Mouse (Mus musculus) adrenal gland (tissue): ENCODE results near the gene Tmem243.

Experiments
- intact Hi-C: fragments of 180-260 bp; cut with DNase I; formaldehyde crosslinking; loops from one replicate; pipeline ENCODE4 v1.15.1; 2025

Gene Tmem243

DNA sequence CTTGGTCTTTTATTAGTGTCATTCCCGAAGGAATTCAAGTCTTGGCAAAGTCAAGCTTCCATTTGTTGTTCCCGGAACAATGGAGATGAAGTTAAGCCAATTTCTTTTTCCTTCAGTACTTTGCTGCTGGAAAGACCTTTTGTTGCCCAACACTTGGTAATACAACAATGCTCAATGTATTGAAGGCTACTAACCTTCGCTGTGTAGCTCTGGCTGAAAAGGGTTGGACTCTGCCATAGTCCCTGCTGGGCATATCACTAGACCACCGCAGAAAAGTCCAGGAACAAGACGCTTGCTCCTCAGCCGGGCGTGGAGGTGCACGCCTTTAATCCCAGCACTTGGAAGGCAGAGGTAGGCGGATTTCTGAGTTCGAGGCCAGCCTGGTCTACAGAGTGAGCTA lies 64.7 kb downstream of the Tmem243 start:
- intact Hi-C loops: loop anchor here (10.0 kb wide), 1 partner anchor 100 kb away; the partner anchor contains the start of gene 9330182L06Rik

DNA sequence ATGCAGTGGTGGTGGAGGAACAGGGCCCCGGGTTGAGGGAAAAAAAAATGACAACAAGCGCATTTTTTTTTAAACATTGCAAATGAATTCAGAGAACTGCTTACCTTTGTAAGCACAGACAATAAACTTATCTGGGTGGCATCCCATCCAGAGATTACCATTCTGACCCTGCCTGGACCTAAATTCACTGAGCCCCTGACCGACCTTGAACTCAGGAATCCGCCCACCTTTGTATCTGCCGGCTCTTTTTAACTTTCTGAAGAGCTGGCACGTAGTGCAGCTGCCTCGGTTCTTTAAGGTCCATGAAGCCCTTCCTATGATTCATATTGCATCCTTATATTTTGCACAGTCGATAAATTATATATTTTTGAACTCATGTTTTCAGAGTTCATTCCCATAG lies 65.9 kb downstream of the Tmem243 start:
- intact Hi-C loops: loop anchor here (10.0 kb wide), 1 partner anchor 98 kb away; the partner anchor contains the start of gene 9330182L06Rik

DNA sequence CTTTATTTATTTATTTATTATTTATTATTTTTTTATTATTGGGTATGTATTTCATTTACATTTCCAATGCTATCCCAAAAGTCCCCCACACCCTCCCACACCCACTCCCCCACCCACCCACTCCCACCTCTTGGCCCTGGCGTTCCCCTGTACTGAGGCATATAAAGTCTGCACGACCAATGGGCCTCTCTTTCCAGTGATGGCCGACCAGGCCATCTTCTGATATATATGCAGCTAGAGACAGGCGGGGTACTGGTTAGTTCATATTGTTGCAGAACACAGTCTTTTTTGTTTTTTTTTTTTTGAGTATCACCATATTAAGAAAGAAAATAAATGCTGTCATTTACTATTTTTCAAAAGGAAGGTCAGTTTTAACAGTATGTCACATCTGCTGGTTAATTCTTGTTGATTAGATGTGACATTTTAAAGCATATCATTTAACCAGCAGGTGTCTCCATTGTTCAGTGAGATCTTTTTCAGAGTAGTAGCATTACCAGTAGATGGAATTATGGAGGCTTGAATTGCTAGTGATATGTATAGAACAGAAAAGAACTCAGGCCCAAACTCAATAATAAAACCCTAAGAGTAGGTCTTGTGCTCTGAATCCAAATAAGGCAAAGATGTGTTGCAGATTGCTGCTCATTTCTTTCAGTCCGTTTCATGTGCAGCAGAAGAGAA lies 69.0 kb downstream of the Tmem243 start:
- intact Hi-C loops: loop anchor here (1.0 to 10.0 kb wide), 2 partner anchors 95 to 258 kb away; partner anchors contain the start of gene 9330182L06Rik

DNA sequence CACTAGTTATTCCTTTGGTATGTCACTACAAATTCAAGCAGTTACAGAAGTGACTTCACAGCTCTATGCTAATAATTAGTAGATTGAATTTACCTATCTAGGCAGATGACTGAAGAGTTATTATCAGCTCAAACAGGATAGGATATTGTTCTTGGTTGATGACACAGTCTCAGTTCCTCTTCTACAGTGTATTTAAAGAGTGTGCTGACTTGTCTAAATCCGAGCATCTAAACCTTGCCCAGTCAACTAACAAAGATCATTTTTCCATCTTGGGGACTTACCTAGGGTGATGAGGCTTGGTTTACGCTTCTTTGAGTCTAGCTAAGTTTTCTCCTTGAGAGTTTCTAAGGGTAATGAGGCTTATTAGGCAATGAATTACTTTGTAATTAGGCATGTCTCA lies 72.8 kb downstream of the Tmem243 start:
- intact Hi-C loops: no loop called here

DNA sequence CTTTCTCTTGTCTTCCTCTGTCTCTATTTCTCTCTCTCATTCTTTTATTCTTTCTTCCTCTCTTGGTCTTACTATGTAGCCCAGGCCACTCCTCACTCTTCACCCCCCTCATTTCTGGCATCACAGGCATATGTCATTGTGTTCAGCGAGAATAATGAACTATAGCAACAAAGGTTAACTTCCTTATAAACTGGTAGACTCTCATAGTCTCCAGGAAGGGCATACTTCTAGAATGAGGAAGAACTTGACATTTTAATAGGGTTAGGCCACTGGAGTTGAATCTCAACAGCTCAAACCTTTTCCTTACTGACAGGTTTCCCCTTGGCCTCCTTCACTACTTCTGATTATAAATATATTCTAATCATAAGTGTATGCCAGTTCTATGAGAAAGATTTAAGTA lies 86.0 kb downstream of the Tmem243 start:
- intact Hi-C loops: no loop called here
